Mouse (Mus musculus) neural tube, embryonic 10.5 days (tissue): Measurements from ENCODE around the gene Mogat2.
A peak's percentile ranks its signal among the peaks of the same experiment; 100 is the strongest.

Experiments
- DNase-seq: peaks from one replicate; pipeline ENCODE4 v3.0.0-alpha.2; 2017; ENCODE audit warnings: low spot score; ENCODE audit errors: extremely low spot score

Gene Mogat2

DNA sequence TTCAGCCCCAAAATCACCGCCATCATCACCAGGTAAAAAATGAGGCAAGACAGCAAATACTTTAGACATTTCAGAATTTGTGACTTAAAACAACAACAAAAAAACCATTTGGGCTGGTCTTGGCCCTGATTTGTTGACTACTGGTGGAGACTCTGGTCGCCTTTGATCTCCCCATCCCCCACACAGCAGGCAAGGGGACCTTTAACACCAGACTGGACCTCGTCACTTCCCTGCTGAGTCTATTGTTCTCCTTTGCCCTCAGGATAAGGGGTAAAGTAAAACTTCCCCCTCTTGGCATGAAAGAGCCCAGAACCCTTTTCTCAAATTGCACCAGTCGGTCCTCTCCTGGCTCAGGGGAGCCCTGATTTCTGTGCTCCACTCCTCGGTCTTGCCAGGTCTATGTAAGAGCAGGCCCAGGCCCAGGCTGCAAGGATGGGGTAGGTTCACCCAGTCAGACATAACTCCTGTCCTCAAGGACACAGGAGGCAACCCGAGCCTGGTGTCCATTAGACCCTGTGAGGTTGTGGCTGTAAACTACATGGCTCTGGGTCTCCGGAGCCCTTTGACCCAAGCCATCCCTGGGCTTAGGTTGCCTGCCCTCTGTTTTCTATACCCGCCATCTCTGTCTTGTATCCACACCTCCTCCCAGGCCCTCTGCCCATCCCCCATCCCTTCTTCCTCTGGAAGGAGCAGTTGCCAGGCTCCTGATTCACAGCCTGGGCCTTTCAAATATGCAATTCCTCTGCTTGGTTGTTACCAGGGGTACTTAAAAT is 1.3 kb downstream of the Mogat2 start:
- peak; percentile 56 for DNase-seq

DNA sequence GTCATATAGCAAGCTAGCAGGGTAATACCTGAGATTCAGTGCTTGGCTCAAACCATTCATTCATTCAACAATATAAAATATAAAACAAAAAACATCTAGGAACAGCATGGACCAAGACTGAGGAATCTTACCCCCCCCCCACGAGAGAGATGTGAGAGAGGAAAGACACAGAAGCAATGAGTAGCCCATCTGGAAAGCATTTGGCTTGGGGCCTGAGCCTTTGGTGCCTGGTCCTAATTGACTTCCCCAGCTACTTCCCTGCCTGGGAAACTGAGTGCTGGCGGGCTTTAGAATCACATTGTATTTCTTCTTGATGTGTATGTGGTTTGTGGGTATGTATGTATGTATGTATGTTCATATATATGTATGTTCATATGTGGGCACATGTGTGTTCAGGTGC is 2.8 kb downstream of the Mogat2 start:
- no peak for DNase-seq

DNA sequence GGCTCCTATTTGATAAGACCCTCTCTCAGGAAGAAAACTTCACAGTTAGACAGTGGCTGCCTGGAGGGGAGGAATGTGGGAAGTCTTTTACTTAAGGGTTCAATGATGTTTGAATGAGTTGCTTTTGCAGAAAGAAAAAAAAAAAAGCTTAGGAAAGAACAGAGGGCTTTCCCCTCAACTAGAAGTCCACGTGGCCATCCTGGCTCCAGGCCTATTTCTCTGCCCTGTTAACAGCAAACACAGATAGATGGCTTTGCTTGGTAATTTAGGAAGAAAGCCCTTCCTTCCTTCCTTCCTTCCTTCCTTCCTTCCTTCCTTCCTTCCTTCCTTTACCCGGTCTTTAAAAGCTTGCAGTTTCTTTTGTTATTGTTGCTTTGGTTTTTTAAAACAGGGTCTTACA is 3.5 kb downstream of the Mogat2 start:
- DNase-seq, result no peak

DNA sequence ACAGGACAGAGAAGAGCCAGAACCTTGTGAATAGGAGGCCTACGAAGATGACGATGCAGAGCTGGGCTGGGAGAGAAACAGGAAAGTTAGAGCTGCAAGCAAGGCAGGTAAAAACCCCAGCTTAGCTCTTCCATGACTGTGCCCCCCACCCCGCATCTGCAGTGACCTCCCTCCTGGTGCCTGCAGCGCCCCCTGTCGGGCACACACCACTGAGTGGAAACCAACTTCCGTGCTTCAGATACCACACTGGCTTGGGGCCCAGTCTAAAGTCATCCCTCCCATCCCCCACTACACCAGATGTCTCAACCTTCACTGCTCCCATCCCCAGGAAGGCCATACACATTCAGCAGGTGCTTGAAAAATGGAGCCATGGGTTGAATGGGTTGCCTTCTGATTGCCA is 5.8 kb downstream of the Mogat2 start:
- no peak for DNase-seq

DNA sequence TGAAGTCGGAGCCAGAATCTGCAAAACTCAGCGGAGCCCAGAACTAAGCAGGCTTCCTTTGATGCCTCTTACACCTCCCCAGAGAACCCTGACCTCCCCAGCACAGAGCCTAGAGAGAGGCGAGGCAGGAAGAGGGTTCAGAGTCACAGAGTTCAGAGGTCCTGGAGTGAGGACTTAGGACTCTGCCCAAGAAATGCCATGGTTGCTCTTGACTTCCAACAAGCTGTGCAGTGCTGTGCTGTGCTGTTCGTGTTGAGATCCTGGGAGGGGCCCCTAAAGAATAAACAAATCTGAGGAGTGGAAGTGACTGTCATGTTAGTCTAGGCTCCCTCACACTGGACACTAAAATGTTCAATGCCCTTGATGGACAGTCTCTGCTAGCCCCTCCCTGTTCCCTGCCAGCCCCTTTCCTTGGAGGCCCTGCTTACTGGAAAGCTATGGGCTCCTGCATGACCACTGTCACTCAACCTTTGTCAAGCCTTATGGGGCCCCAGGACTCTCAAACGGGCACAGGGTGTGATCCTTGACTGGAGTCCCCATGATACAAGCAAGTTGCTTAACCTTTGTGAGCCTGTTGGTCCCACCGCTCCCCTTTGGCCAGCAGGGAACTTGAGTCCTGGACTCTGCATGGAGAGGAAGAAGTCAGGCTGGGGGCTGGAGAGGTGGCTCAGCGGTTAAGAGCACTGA is 8.2 kb downstream of the Mogat2 start:
- no peak for DNase-seq

DNA sequence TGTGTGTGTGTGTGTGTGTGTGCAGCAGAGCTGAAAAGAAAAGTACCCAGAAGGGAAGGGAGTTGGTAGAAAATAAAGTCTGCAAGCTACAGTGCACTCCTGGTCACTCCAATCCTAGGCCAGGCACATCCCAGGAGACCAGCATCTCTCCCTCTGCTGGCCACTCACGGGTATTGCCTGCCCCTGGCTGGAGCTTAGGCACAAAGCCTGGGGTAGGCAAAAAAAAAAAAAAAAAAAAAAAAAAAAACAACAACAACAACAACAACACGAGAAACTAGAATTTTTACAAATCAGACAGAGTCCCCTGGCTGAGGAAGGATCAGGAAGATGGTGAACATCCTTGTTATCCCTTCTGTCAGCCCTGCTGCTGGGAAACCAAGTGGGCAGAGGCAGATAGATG is 9.0 kb downstream of the Mogat2 start:
- DNase-seq, result peak; percentile 71

DNA sequence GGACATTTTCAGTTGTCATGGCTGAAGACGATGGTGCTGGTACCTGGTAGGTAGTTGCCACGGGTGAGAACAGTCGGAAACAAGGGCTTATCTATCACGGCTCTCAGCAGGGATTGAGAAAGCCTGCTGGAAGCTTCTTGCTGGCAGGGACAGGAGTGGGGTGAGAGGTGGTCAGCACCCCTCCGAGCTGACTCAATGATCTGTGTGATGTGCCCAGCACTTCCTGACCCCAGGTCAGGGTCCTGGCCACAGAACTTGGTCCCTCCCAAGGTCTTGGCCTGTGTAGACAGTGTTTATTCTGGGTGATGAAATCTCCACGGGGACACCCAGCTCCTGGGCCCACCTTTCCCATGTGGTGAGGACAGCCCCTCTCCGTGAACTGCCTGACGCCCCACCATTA is 9.6 kb downstream of the Mogat2 start:
- no peak for DNase-seq

DNA sequence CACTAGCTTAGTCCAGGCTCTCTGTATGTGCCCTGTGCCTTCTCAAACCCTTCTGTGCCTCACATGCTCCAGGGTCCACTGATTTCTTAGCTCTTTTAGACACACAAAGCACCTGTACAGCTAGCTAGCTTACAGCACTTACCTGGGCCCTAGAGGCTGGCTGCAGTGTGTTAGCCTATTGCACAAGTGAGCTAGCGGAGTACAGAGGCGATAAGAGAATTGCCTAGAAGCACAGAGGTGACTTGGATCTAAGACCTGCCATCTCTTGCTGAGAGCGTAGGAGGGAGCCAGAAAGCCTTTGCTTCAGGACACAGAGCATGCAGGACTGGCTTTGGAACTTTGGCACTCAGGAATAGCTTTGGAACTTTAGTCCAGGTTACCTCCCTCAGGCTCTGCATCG is 11.2 kb downstream of the Mogat2 start:
- DNase-seq, result no peak

DNA sequence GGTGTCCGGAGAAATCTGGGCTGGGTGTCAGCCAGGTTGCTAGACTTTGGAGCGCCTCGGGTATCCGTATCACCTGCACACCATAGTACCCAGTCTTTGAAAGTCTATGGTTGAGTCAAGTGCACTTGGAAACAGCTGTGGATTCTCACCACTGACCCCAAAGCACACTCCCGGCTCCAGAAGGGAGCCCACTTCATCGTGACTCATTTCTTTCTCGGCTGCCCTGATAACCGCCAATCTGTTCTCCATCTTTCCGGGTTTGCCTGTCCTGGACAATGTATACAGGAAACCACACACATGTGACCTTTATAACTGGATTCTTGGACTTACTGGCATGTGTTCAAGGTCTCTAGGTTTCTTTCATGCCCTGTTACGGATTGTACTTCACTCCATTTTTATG is 11.8 kb downstream of the Mogat2 start:
- no peak for DNase-seq

DNA sequence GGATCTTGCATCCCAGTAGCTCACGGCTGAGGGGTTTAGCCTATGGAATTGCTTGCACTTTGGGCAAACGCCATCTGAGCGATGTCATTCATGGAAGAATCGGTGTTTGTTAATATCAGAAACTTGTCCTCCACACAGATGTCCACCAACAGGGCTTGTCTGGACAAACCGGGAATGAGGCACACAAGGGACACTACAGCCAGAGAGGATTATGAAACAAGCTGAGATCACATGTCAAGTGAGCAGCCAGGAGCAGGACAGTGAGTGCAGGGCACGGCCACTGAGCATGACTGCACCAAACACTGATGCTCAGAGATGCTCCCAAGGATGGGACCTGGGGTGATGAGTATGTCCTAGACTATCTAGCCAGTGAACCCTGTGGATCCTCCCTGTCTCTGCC is 13.0 kb downstream of the Mogat2 start:
- no peak for DNase-seq

DNA sequence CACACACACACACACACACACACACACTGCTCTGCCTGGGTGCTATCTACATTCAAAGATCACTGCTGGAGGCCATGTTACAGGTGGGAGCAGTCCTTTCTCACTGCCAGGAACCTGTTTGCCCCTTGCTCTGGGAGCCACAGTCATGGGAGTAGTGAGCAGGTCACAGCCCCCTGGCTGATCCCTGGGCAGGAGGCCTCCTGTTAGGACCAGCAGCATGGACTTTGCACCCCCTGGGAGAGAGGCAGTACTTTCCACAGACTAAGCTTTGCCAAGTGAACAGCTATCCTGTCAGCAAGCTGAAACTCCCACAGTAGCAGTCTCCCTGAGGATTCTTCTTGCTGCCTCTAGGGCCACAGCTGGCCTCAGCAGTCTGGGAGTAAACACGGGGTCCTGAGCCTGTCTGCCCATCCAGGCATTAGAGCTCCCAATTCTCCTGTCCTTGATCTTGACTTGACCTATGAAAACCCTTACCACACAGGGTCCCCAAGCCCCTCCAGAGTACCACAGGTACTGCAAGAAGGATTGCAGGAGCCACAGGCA is 13.7 kb downstream of the Mogat2 start:
- DNase-seq, result no peak

DNA sequence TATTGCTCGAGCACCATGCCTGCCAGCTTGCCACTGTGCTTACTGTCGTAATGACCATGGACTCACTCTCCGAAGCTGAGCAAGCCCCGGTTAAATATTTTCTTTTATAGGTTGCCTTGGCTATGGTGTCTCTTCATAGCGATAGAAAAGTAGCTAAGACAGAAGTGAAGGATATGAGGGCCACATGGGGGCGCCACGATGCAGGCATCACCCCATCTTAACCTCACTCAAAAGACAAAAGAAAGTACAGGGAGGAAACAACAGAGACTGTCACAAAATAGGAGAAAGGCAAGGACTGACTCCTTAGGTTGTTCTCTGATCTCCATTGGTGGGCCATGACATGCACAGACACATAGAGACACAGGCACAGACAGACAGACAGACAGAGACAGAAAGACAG is 14.2 kb downstream of the Mogat2 start:
- no peak for DNase-seq

DNA sequence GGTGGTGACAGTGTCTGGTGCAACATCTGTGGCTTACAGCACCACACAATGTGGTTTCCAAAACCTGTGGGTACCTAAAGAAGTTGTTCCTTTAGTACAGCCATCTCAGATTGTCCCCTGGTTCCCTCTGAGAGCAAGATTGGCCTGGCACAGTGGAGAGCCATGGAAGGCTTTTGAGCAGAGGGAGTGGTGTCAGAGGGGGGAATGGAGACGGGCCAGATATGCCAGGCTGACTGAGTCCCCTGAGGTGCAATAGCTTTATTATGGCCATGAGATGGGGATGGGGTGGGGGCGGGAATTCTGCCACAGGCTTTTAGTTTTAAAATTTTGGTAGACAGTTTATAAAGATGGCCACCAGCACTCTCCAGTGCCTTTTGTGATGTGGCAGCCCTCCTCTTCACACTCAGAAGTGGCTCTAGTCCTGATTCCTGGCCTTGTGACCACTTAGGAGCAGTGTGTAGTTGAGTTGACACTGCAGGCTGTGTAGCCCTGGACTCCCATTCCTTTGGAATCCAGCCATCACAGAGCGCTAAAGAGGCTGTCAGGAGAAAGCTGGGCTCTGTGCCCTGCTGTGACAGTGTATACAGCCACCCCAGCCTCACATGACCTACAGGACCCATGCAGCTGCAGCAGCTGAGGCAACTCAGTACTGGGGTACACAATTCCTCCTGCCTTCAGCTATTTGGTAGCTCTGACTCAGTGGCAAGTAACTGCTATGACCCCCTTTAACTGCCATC is 20.9 kb downstream of the Mogat2 start:
- DNase-seq, result no peak

DNA sequence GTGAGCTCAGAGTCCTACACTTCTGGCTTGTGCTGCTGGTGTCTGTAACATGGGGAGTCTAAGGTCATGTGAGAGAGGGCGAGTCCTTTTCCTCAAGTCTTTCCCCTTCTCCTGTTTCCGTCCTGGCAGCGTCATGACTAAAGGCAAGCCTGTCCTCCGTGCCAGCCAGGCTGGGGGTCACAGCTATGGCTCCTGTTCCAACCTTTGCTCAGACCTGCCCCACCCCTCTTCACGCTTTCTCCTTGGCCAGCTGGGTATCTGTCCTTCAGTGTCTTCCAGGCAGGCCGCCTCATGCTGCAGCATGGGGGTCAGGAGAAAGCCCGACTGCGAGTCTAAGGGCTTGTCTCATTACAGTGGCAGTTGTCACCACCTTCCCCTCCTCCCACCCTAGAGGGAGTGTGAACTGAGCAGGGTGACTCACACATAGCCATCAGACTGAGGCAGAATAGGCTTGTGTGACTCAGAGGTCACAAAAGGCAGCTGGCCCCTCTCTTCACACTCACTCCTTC is 23.0 kb downstream of the Mogat2 start:
- DNase-seq, result no peak

DNA sequence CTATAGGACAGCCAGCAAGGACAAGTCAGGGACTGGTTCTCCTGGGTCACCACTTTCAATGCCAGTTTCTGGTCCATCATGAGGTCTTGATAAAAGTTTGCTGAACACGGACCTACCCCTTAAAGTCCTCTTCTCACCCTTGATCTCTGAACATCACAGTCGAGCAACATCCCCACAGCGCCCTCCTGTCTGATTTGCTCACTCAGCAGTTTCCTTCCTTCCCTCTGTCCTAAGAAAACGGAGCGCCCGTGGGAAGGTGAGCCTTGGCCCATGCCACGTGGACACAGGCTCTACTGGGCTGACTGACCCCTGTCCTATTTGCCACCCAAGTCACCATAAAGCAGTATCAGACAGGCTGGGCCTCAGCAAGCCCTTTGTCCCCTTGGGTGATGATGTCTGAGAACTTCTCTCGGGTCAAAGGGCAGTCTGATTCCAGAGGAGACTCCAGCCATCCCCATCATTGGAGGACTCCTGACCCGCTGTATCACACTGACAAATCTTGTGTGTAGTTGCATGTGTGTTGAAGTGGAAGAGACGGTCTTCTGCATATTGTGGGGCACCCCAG is 23.7 kb downstream of the Mogat2 start:
- DNase-seq, result no peak

DNA sequence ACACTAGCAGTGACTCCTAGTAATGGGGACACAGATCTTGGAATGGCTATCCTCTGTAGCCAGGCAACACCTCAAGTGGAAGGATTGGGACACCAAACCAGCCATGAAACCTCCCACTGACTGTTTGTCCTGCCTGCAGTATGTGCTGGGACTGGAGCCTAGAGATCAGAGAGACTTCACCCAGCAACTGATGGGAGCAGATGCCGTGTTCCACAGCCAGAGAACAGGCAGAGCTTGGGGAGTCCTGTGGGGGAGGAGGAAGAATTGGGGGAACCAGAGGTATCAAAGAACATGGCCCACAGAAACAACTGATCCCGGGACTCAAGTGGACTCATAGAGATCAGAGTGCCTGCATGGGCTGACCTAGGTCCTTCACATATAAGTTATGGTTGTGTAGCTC is 24.7 kb downstream of the Mogat2 start:
- DNase-seq, result no peak

DNA sequence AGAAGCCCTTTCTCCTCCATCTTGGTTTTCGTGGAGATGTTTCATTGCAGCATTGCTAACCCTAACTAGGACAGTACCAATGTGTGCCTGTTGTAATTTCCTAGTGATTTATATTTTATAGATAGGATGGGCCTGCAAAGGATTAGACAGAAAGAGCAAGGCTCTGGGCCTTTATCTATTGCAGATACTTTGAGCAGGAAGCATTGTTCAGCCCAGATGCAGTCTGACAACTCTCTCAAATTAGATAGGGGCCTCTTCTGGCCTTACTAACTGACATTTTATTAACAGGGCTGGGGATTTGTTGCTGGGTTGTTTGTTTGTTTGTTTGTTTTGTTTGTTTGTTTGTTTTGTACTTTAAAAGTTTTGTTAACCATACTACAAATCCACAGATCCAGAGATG is 25.4 kb downstream of the Mogat2 start:
- no peak for DNase-seq

DNA sequence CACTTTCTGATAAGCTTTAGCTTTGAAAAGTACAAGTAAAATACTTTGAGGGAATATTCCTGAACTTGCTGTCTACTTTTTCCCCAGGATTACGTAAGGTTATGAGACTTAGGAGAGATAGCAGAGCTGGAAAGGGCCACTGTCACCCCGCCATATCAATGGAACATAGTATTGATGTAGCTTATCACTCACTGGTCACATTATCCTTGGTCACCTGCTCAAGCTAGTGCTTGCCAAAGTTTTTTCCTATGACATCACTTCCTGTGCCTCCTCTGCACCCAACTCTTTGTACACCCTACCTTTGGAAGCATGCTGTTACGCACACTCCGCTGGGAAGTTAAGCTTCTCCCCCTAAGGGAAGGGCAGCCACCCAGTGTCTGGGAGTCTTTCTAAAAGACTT is 29.7 kb downstream of the Mogat2 start:
- DNase-seq, result no peak

DNA sequence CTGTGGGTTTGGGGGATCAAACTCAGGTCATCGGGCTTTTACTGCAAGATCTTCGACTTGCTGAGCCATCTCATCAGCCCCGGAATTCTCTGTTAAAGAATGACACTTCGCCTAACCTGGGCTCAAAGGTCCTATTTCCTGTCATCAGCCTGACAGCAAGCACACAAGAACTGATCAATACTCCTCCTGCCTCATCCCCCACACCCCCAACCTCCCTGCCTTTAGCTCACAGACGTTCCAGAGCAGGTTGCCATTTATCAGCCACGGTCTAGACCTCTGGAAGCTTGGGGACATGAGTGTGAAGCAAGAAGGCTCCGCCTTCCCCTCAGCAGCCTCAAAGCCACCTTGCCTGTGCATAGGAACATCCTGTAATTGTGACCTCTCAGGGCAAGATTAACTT is 32.1 kb downstream of the Mogat2 start:
- DNase-seq, result no peak

DNA sequence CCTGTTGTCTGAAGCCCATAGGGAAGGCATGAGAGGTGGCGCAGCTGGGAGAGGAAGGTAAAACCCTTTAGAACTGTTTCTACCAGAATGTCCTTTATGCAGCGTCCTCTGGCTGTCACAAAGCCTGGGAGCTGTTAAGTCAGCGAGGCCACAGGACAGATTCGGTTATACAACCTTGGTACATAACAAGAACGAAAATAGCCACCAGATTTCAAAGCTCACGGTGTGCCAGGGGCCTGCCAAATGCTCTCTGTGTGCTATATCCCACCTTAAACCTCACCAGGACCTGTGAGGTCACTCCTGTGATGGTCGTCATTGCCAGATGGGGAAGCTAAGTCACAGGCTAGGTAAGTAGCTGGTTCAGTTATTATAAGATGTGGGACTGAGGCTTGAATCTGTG is 36.3 kb downstream of the Mogat2 start:
- no peak for DNase-seq

DNA sequence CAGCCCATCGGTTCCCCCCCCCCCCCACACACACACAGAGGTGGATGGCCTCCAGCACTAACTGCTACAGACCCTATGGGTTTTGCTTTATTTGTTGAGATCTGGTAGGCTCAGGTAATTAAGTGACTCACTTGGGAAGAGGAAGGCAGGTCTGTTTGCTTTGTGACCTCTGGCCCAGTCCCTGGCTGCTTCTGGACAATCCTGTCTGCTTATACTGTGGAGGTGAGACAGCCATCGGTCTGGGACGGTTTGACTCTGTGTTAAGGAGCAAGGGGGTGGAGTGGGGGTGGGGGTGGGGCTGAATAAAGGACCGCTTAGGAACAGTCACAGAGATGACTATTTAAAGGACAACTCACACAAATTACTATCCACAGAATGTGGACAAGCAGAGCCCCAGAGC is 38.1 kb downstream of the Mogat2 start:
- DNase-seq, result no peak
